Mouse (Mus musculus) heart, adult 2 months (tissue): ENCODE measurements around the gene Ctnna2. TPM values are rescaled to one million over a fixed set of nuclear protein-coding genes. Genes with fewer than 3 reads are reported as not detected.

Experiments used
- DNase-seq, 2 experiments: peaks; one replicate each; pipeline ENCODE4 v3.0.0; 2021
- H3K27ac ChIP-seq: fragments of 200-600 bp; 2 replicates; pipeline ENCODE4 v1.8.1; 2022
- H3K27me3 ChIP-seq: fragments of 200-500 bp; 2 replicates; pipeline ENCODE4 v1.6.1; 2012; ENCODE audit warnings: mild to moderate bottlenecking, low read length, inconsistent platforms, mixed read lengths; ENCODE audit not compliant: control insufficient read depth, insufficient read depth
- H3K36me3 ChIP-seq: fragments of 200-500 bp; 2 replicates; pipeline ENCODE4 v1.6.1; 2012; ENCODE audit warnings: low read length, inconsistent platforms; ENCODE audit not compliant: control insufficient read depth, insufficient read depth
- H3K4me1 ChIP-seq: fragments of 200-500 bp; 2 replicates; pipeline ENCODE4 v1.6.1; 2011; ENCODE audit warnings: low read length; ENCODE audit not compliant: control insufficient read depth, insufficient read depth
- H3K4me3 ChIP-seq: fragments of 200-600 bp; 2 replicates; pipeline ENCODE4 v1.8.1; 2022
- H3K79me2 ChIP-seq: fragments of 200-500 bp; replicated peaks from 2 replicates; pipeline ENCODE4 v1.6.1; 2012; ENCODE audit warnings: mild to moderate bottlenecking, inconsistent platforms, low read length, moderate library complexity, mixed read lengths; ENCODE audit not compliant: control insufficient read depth, insufficient read depth
- H3K9ac ChIP-seq: fragments of 200-500 bp; 2 replicates; pipeline ENCODE4 v1.6.1; 2012; ENCODE audit warnings: low read depth, mild to moderate bottlenecking, control low read depth, inconsistent platforms, low read length, mixed read lengths
- CTCF ChIP-seq: fragments of 200-600 bp; IDR thresholded peaks from 2 replicates; pipeline ENCODE4 v1.8.1; 2022; ENCODE audit warnings: antibody characterized with exemption, mild to moderate bottlenecking, moderate library complexity
- EP300 ChIP-seq: fragments of 200-500 bp; IDR thresholded peaks from 2 replicates; pipeline ENCODE4 v1.6.1; 2011; ENCODE audit warnings: low read depth, low read length, control low read depth; ENCODE audit not compliant: insufficient read depth
- POLR2A ChIP-seq: fragments of 200-500 bp; IDR thresholded peaks from 2 replicates; pipeline ENCODE4 v1.6.1; 2011; ENCODE audit warnings: mild to moderate bottlenecking, low read depth, low read length, control low read depth; ENCODE audit not compliant: insufficient read depth
- WGBS: fragments of 180-500 bp; shearing (Covaris S2); methylation state at CpG from one replicate; pipeline ENCODE4 v1.1.7; 2018; 5-methylcytosine and 5-hydroxymethylcytosine counted together
- intact Hi-C: fragments of 180-260 bp; cut with DNase I; formaldehyde crosslinking; loops from one replicate; pipeline ENCODE4 v1.15.1; 2025
- polyA plus RNA-seq: library from polyadenylated mRNA; depleted of rRNA; stranded (reverse); fragments of >200 nt; gene quantifications from 2 replicates; pipeline ENCODE4 v1.2.3, GENCODE M21; 2012
- total RNA-seq, 2 experiments: library from RNA; stranded (reverse); gene quantifications; 2 replicates each; pipeline ENCODE4 v1.2.3; 2021

The Ctnna2 gene
- total and polyA plus RNA-seq, 3 experiments: 0.06 TPM; not detected in 2

DNA sequence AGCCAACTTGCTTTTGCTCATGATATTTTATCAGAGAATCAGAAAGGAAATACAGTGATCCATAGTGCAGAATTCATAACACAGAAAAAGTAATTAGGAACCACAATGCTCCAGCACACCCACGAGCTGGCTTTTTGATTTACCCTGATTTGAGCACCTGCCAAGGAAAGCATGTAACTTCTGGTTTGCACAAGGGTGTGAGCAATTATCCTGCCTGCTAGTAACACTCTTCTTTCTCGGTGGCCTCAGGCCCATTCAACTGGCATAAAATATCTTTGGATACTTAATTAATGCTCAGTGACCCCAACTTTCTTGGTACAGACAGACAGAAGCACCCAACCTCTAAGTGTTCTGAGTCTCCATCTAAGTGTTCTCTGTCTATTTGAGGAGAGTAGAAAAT, 794.6 kb downstream of the Ctnna2 start:
- Histone ChIP-seq H3K4me3 (no peak overlapping the region), H3K4me1 (no peaks in the 10 kb centered on the region), H3K9ac (no peak overlapping the region), H3K27ac (no peak overlapping the region), H3K79me2 (no peaks in the 10 kb centered on the region), H3K36me3 (no peaks in the 10 kb centered on the region), H3K27me3 (no peaks in the 10 kb centered on the region)
- intact Hi-C loops: no loop called here
- WGBS: 29% methylated on average over 2 of the region's 2 CpGs
- no peak for TF ChIP-seq POLR2A
- TF ChIP-seq CTCF: no peak
- no peak for TF ChIP-seq EP300
- DNase-seq: no peak

- intact Hi-C loops: no loop called here
- TF ChIP-seq POLR2A (no peak), CTCF (no peak), EP300 (no peak)
Measured at GRCm38 (mm10) chr6:77175764-77176163, 803.7 kb downstream of the Ctnna2 start.

GRCm38 (mm10) chr6:77157028-77157427, 822.5 kb downstream of the Ctnna2 start:
- 70% methylated on average over 5 of the region's 5 CpGs for WGBS

More at GRCm38 (mm10) chr6:77175764-77176163, 803.7 kb downstream of the Ctnna2 start:
- H3K27me3 ChIP-seq: no peaks in the 10 kb centered on the region
- DNase-seq: no peak
- H3K27ac ChIP-seq: no peak overlapping the region
- H3K4me1 ChIP-seq: no peaks in the 10 kb centered on the region
- H3K36me3 ChIP-seq: no peaks in the 10 kb centered on the region
- H3K79me2 ChIP-seq: no peaks in the 10 kb centered on the region
- H3K4me3 ChIP-seq: no peak overlapping the region
- no peak overlapping the region for H3K9ac ChIP-seq
- 16% methylated on average over 4 of the region's 4 CpGs for WGBS

DNA sequence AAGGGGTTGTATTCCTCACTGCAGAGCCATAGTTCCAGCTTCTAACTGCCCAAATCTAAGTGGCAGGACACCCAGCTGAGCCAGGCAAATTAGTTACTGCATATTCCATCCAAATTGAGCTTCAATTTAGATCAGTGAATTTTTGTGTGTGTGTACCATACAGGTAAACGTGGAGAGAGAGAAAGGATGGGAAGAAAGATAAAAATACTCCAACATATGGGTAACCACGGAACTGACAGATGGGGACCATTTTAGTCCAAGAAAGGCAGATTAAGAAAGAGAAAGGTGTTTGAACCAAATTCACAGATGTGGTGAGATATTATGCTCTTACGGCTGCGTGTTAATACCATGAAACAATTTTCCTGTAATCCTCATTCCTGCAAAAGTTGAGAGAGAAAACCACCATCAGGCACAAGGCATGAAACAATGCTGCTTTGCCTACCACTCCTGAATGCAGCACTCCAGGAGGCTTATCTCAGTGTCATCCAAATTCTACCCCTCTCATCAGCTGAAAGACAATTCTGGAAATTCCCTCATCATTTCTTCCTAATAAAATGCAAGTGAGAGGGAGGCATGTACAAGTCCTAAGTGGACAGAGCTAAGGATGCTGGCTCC, 840.1 kb downstream of the Ctnna2 start:
- no peaks in the 10 kb centered on the region for H3K4me1 ChIP-seq
- intact Hi-C loops: no loop called here
- no peak overlapping the region for H3K27ac ChIP-seq
- H3K4me3 ChIP-seq: no peak overlapping the region
- H3K27me3 ChIP-seq: no peaks in the 10 kb centered on the region
- no peak for DNase-seq
- H3K9ac ChIP-seq: no peak overlapping the region
- no peaks in the 10 kb centered on the region for H3K79me2 ChIP-seq
- 74% methylated on average over 4 of the region's 4 CpGs for WGBS
- H3K36me3 ChIP-seq: no peaks in the 10 kb centered on the region
- TF ChIP-seq EP300 (no peak), CTCF (no peak), POLR2A (no peak)

More at GRCm38 (mm10) chr6:77157028-77157427, 822.5 kb downstream of the Ctnna2 start:
- no peak overlapping the region for H3K4me3 ChIP-seq
- H3K4me1 ChIP-seq: no peaks in the 10 kb centered on the region
- no peaks in the 10 kb centered on the region for H3K79me2 ChIP-seq
- intact Hi-C loops: no loop called here
- H3K27me3 ChIP-seq: no peaks in the 10 kb centered on the region
- TF ChIP-seq POLR2A: no peak
- no peak for TF ChIP-seq CTCF
- TF ChIP-seq EP300: no peak
- H3K27ac ChIP-seq: no peak overlapping the region
- no peak overlapping the region for H3K9ac ChIP-seq
- no peaks in the 10 kb centered on the region for H3K36me3 ChIP-seq
- DNase-seq: no peak

GRCm38 (mm10) chr6:77120926-77121325, 858.6 kb downstream of the Ctnna2 start:
- no peaks in the 10 kb centered on the region for H3K79me2 ChIP-seq
- TF ChIP-seq CTCF (no peak), POLR2A (no peak), EP300 (no peak)
- H3K36me3 ChIP-seq: no peaks in the 10 kb centered on the region
- no peak overlapping the region for H3K9ac ChIP-seq
- intact Hi-C loops: no loop called here
- H3K4me1 ChIP-seq: no peaks in the 10 kb centered on the region
- no peak overlapping the region for H3K4me3 ChIP-seq
- no peak overlapping the region for H3K27ac ChIP-seq
- WGBS: 58% methylated on average over 2 of the region's 2 CpGs
- no peak for DNase-seq
- H3K27me3 ChIP-seq: no peaks in the 10 kb centered on the region

DNA sequence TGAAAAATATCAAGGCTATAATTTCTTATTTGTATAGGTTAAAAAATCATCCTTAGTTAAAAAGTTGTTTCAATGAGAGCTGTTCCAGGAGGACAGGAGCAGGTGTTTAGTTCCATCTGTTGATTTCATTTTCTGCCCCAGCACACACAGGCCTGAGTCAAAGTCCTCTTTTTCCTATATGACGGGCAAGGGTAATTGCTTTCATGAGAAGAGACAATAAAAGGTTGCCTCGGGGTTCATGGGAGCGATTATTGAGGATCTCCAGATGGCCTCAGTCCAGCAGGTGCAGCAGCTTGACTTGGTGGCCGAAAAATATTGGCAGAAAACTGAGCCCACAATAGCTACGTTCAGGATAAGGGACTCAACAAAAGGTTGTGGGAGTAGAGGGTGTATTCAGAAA, 859.0 kb downstream of the Ctnna2 start:
- Histone ChIP-seq H3K9ac (no peak overlapping the region), H3K4me3 (no peak overlapping the region), H3K79me2 (no peaks in the 10 kb centered on the region), H3K27me3 (no peaks in the 10 kb centered on the region), H3K36me3 (no peaks in the 10 kb centered on the region), H3K4me1 (no peaks in the 10 kb centered on the region), H3K27ac (no peak overlapping the region)
- WGBS: 67% methylated on average over 5 of the region's 5 CpGs
- no peak for DNase-seq
- no peak for TF ChIP-seq POLR2A
- no peak for TF ChIP-seq CTCF
- no peak for TF ChIP-seq EP300
- intact Hi-C loops: no loop called here
